Mouse (Mus musculus): ENCODE data around the gene Cap2.
A peak's percentile ranks its signal among the peaks of the same experiment; 100 is the strongest.

Gene Cap2

DNA sequence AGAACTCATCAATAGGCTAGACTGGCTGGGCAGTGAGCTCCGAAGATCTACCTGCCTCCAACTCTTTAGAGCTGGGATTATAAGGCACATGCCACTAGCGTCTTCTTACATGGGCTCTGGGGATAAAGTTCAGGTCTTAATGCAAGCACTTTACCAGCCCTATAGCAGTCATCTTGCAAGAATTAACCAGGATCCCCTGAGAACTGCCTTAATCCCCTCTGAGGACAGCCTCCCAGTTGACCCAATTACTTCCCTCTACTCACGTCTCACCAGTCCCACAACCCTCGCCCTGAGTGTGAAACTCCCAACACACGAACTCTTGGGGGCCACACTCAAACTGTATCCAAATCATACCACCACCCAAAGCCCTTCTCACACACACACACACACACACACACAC, 64.3 kb downstream of the Cap2 start:
- DNase-seq (ENCODE audit: low spot score in 2 of 2) = no peak

DNA sequence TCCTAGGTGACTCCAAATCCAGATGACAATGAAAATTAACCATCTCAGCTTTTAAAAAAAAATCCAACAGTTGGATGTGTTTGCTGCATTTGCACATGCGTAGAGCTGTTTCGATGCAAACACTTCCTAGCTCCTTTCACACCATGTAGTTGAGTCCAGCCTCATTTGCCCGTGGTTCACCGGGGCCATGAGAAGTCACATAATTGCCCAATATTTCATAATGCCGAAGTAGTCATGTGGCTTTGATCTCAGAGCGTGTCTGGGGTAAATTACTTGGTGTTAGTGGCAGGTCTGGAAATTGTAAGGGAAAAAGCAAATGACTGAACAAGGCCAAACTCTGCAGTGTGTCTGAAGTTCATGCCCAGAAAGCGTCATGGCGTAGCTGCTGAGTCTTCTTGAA, 67.8 kb downstream of the Cap2 start:
- DNase-seq (ENCODE audit: low spot score in 2 of 2) = no peak

DNA sequence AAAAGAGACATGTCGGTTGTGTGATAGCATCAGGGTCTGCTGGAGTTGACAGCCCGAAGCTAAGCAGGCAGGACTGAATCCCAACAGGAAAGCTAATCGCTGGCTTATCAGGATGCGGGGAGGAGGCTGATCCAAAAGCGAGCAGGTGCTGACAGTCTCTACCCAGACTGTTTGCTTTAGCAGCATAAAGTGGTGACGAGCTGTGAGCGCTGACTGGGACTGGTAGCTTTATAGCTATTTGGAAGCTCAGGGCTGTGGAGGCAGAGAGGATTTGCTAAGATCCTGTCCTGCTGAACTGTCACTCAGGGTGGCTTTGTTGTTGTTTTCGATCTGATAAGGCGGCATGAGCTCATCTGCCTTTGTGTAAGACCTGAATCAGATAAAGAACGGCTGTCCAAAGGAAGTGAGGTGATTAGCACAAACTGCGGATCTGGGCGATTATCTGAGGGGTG, 69.5 kb downstream of the Cap2 start:
- DNase-seq (ENCODE audit: low spot score in 2 of 2) = peak in 1 of 2 experiments; percentile 1

DNA sequence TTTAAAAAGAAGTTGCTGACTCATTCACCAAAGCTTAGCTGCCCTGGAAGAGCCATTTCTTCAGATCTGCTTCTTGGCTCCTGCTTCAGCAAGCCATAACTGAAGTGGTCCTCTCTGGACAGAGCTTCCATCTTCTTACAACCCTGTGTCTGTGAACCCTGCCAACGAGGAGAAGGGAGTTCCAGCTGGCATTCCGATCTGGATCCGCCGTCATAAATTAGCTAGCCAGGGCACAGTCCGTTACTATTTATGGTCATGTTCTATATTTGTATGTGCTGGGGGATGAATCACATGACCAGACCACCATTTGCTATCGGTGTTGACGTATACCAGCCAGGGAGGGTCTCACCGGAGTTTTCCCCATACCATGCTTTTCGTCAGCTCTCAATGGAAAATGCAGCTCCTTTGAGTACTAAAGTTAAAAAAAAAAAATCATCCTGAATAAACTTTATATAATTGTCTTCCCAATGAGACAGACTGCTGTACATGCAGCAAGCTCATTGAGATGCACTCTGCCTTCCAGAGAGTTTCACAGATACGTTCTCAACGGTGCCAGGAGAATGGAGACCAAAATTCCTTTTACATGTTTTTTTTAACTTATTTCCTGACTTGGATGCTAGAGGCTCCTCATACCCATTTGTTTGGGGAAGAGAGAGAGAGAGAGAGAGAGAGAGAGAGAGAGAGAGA, 70.5 kb downstream of the Cap2 start:
- peak in 1 of 2 experiments; percentile 36 for DNase-seq (ENCODE audit: low spot score in 2 of 2)

DNA sequence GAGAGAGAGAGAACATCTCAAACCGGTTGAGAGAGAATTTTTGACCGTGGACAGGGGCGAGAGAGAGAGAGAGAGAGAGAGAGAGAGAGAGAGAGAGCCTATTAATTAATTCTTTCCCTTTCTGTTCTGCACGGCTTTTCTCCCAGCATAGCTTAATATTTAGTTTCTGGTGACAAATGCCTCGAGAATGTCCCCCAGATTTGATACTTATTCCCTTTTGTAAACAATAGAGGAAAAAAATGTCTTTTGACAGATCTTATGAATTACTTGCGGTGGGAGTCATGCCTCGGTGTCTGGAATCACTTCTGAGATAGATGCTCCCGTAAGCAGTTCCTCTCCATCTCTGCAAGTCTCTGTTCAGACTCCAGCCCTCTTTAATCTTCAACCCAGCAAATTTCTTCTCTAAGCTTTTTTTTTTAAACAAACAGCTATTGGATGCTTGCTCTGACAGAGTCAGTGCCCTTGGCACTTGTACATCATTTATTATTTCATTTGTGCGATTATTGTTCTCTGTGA, 71.1 kb downstream of the Cap2 start:
- DNase-seq (ENCODE audit: low spot score in 2 of 2) = no peak

DNA sequence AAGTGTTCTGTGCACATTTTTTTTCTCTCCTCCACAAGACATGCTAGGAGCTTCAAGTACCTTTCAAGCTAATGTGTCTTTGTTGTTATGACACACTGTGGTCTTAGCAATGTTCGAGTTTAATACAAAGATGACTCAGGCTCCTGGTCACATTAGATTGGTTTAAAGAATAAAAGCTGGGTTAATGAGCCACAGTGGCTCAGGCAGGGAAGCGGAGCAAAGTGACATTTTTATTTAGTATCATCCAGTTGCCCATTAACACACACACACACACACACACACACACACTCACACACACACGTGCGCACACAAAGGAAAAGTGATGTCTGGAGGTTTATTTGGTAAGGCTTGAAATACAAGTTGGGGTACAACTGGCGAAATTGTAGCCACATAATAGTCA, 72.6 kb downstream of the Cap2 start:
- DNase-seq (ENCODE audit: low spot score in 2 of 2) = no peak

DNA sequence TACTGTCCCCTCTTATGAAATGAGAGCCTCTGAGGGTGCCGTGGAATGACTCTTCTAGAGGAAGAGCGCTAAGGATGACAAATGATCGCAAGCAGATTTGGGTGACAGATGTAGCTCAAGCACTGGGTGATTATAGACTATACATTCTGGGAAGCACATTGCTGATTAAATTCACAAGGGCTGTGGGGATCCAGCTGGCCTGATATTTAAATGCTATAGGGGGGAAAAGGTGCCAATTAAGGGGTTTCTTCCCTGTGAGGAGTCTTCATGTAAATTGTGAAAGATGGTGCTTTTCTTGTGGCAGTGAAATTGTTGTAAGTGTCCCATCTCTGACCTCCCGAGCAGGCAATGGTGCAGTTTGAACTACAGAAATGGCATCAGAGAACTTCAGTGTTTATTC, 73.1 kb downstream of the Cap2 start:
- DNase-seq (ENCODE audit: low spot score in 2 of 2) = no peak

DNA sequence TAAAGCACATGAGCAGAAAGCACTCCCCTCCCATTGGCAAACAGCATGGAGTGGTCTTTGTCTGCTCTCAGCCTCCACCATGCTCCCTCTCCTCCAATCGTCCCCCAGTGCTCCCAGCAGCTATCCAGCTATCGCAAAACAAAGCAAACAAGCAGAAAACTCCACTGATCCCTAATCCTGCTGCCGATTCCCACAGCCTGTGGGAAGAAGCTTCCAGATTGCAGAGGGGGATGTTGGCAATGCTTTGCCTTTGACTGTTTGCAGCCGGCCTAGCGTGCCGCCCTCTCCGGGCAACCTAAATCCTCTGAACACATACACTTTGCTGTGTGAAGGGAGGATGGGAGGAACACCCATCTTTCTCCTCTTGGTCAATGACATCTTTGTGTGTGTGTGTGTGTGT, 83.2 kb downstream of the Cap2 start:
- no peak for DNase-seq (ENCODE audit: low spot score in 2 of 2)

DNA sequence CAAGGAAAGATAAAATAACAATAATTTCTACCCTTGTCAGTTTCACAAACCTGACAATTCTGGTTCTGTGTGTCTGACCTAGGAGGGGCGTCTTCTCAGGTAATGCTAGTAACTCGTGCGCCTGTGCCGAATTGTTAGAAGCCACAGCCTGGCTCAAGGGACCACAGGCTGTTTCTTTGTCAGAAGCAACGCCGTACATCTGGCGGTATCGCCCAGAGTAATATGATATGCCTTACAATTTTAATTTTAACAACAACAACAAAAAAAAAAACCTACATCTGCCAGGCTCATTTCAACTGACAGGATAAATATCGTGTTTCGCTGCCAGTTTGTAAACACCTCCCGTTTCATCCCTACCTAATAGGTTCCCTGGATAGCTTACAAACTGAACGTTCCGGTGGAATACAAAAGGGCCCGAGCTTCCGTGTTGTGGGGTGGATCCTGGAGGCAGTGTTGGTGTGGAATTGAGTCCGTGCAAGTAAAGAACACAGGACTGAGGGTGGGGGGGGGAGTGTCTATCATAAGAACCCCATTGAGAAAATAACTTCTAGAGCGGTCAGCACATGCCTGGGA, 86.2 kb downstream of the Cap2 start:
- no peak for DNase-seq (ENCODE audit: low spot score in 2 of 2)

DNA sequence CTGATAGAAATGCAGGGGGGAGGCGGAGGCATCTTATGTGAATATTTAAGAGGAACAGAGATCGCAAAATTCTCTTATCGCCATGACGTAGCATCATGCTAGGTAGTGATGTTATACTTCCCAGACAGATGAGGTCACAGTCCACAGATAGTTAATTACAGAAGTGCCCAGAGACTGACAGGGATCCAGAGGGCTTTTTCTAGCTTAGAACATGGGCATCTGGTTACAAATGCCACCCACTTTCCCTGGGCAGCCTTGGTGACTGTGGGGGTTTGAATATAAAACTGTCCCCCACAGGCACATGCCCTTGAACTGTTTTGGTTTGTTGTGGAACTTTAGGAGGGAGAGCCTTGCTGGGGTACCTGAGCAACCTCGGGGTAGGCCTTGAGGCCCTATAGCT, 87.0 kb downstream of the Cap2 start:
- no peak for DNase-seq (ENCODE audit: low spot score in 2 of 2)

DNA sequence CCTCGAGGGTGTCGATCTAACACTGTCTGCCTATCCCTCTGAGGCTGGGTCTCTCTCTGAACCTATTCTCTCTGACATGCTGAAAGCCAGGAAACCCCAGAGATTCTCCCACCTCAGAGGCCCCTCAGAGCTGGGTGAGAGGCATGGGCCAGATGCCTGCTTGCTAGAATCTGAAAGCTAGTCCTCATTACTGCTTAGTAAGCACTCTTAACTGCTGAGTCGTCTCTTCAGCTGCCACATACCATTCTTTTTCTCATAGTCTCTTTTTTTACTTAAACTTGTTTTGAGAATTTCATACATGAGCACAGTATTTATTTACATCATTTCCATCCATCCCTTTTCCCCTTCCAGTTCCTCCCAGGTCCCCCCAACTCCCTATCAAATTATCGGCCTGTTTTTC, 89.2 kb downstream of the Cap2 start:
- no peak for DNase-seq (ENCODE audit: low spot score in 2 of 2)

DNA sequence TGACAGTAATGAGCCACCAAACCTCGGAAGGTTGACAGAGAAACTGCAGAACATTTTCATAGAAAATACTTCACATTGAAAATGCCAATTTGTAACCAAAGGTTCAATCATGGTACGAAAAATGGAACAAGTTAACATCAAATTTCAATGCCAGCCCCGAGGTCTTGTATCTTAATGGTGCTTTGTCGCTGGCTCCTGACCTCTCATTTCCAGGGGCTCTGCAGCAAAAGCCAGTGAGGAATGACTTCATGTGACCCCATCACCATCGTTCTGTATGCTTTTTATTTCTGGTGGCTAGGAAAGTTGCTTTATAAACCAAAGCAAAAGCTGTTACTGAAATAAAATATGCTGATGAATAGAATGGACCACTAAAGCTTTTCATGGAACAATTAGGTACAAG, 99.0 kb downstream of the Cap2 start:
- DNase-seq (ENCODE audit: low spot score in 2 of 2) = no peak

DNA sequence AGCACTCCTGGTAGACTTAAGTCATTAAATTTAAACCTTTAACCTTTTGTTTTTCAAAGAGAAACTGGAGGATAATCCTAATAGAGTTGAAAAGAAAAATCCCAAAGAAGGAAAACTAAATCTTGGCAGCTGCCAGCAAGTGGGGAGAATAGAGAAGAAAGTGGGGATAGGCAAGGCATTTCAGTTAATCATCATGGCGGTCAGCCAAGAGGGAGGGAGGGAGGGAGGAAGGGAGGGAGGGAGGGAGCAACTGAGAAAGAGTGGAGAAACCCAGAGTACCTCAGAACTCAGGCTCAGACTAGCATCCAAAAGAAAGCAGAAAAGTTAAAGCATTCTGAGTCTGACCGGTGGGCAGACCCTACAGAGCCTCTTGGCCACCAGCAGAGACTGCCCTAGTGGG, 99.7 kb downstream of the Cap2 start:
- no peak for DNase-seq (ENCODE audit: low spot score in 2 of 2)

DNA sequence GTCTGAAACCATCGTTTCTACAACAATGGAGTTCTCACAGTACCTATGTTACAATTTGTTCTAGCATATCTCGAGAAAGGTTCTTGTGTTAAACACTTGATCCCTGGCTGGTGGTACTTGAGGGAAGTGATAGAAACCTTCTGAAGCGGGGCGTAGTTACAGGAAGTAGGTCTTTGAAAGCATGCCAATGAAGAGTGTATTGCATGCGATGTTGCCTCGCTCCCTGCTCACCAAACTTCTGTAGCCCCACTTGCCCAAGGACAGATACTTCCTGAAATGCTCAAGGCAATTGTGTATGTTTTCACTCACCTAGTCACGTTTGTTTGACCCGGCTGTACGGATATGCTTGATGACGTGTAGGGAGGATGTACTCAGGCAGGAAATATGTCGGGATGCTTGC, 101.0 kb downstream of the Cap2 start:
- DNase-seq (ENCODE audit: low spot score in 2 of 2) = no peak

DNA sequence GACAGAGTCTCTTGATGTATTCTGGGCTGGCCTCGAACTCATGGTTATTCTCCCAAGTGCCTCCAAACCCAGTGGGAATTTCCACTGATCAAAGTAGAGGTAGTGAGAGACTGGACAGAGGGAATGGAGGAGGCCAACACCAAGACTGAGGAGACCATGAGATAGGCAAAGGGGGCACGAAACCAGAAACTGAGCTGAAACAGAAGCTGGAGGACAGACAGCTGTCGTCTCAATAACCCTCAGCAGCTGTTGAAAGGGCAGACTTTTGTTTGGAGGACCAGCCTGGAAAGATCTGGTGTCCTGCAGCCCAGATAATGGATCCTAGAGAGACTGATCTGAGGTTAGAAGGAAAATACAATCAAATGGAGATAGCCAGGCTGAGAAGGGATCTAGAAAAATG, 109.4 kb downstream of the Cap2 start:
- no peak for DNase-seq (ENCODE audit: low spot score in 2 of 2)

DNA sequence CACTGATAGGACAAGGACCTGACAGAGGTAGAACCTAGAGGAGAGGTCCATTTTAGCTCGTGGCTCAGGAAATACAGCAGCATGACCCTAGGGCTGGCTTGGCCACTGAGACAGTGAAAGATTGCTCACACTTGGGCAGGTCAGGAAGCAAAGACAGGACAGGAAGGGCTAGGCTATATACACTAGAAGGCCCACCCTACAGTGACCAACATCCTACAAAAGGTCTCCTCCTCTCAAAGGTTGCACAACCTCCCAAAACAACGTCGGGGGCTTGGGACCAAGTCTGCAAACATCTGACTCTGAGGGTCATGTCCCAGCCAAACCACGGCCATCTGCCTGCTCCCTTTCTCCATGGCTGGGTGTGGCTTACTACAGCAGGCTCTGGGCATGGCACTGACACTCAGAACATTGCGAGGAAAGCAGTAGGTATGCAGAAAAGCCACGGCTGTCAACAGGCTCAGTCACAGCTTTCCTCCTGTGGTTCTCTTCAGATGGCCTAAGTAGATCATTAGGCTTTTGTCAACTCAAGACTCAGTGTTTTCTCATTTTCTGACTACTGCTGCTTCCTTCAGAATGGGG, 112.1 kb downstream of the Cap2 start:
- DNase-seq (ENCODE audit: low spot score in 2 of 2) = no peak

DNA sequence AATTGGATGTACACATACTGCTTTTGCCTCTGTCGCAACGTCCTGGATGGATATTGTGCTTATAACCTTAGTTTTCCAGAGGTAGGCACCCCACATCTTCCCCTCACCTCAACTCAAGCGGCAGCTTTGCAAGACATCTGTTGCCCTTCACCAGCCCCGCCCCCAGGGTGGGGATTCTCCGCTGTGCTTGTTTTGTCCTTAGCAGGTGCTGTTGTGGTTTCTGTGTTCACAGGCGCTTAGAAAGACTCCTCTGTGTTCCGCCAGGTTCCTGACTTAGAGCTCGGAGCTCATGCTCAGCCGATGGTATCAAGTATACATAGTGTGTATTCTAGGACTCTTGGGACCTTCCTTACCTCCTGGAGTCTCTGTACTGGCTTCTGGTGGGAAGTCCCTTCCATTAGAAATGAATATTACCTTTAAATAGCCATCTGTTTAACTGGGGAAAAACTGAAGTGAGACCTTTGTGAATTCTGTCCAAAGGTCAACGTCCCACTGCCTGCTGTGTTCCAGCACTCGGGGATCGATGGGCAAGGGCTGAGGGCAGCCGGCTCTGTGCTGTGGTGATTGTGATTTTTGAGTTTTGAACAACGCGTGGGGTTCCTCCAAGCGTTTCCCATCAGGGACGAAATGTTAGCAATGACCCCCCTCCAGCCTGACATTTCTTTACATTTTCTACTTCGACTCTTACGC, 115.2 kb downstream of the Cap2 start:
- DNase-seq (ENCODE audit: low spot score in 2 of 2) = no peak

DNA sequence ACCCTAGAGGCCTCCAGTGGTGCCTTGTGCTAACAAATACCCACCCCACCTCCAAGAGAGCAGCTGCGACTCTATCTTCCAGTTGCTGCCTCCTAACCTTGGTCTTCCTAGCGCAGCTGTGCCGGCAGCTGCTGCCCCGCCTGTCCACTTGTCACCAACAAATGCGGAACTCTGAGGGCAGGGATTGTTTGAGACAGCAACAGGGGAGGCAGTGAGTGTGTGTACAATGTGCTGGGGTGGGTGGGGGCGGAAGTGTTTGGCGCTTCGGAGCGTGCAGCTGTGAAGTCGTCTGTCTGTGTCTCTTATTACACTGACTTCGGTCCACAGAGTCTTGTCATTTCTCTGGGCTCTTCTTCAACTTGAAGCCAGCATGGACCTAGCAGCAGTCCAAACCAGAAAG, 118.0 kb downstream of the Cap2 start:
- no peak for DNase-seq (ENCODE audit: low spot score in 2 of 2)

DNA sequence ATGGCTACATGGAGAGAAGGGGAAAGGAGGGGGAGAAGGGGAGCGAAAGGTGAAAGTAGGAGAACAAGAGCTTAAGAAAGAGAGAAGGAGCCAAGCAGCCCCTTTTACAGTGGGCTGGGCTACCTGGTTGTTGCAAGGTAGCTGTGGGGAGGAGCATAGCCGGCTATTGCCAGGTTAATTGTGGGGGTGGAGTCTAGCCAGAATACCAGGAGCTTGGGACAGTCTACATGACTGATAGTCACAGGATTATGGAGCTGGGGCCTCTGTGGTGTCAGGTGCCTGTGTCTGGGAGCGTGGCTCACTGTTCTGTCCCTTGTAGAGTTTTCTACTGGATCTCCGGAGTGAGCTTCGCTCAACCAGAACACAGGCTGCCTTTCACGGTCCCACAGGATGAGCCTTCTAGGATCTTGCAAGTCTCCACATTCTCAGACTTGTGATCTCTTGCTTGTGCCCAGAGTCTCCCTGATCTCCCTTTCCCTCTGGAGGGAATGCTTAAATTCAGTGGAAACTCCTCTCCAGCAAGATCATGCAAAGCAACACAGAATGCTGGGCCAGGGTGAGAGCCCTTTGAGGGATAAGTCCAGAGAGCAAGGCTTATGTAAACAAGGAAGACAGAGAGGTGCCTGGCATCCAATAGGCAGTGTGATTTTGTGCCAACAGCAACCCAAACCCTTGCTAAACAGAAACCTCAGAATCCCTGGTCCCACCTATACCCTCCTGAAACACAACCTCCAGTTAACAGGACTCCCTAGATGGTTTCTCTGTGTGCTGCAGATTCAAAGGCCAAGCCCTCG, 119.5 kb downstream of the Cap2 start:
- DNase-seq (ENCODE audit: low spot score in 2 of 2) = no peak

DNA sequence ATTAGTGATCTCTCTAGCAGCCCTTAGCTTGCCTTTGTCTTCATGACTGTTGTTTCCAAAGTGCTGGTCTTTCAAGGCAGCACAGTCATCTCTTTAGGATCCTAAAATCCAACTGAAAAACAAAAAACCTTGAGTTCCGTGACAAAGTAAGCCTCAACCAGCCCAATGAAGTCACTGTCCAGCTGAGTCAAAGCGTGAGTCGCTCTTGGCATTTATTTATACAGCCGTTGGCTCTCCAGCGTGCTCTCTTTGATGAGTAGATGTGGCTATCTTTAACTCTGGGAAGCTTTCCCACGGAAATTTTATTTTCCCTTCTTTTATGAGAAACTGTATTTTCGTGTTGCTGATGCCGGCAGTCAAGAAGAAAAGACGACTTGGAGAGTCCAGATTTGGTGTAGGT, 125.0 kb downstream of the Cap2 start:
- DNase-seq (ENCODE audit: low spot score in 2 of 2) = no peak

DNA sequence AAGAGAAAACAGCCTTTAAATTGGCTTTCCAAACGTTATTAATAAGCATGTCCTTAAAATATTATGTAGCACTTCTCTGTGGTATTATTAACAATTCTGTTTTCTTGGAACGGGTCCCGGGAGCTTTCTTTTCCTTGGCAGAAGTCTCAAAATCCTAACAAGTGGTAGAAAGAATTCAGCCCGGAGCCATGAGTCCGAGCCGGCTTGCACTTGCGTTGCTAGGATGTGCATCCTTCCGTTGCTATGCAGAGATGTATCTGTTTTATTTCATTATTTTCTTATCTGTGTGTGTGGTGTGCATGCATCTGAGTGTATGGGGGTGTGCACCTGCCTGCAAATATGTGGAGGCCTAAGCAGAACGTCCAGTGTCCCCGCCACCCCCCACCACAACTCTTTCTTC, 126.2 kb downstream of the Cap2 start:
- no peak for DNase-seq (ENCODE audit: low spot score in 2 of 2)

DNA sequence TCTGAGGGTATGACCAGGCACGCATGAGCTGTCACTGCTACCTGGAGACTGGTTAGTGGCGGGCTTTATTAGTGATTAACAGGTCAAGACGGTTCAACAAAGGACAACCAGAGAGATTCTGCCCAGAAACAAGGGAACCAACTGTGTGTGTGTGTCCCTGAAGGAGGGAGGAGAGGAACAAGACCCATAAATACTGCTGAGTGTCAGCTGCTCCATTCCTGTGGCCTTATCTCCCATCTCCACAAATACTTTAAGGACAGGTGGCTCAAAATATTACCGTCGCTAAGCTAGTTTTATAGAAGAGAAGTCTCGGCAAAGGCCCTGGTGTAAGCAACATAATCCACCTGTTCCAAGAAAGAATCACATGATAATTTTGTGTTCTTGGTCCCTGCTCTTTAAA, 127.7 kb downstream of the Cap2 start:
- no peak for DNase-seq (ENCODE audit: low spot score in 2 of 2)

All from urinary bladder, adult 18-20 months (tissue).